Mouse (Mus musculus) midbrain, embryonic 15.5 days (tissue): ENCODE measurements around the gene Eif4e3. TPM values are rescaled to one million over a fixed set of nuclear protein-coding genes. Genes with fewer than 3 reads are reported as not detected.

ENCODE experiments used
- ATAC-seq: fragments of 200-750 bp; cut with Nextera tagmentation; replicated peaks from 2 replicates; pipeline ENCODE4 v1.8.0; 2017; ENCODE audit warnings: moderate TSS enrichment
- H3K27ac ChIP-seq: fragments of 300-500 bp; sonication (generic); 2 replicates; pipeline ENCODE4 v1.5.1; 2015; ENCODE audit warnings: mild to moderate bottlenecking, inconsistent platforms
- H3K27me3 ChIP-seq: fragments of 300-500 bp; sonication (generic); replicated peaks from 2 replicates; pipeline ENCODE4 v1.6.1; 2015; ENCODE audit warnings: inconsistent platforms
- H3K36me3 ChIP-seq: fragments of 300-500 bp; sonication (generic); replicated peaks from 2 replicates; pipeline ENCODE4 v1.6.1; 2015; ENCODE audit warnings: inconsistent platforms
- H3K4me1 ChIP-seq: fragments of 300-500 bp; sonication (generic); 2 replicates; pipeline ENCODE4 v1.6.1; 2015; ENCODE audit warnings: inconsistent platforms
- H3K4me2 ChIP-seq: fragments of 300-500 bp; sonication (generic); 2 replicates; pipeline ENCODE4 v1.6.1; 2015; ENCODE audit warnings: inconsistent platforms, mild to moderate bottlenecking, moderate library complexity
- H3K4me3 ChIP-seq: fragments of 300-500 bp; sonication (generic); 2 replicates; pipeline ENCODE4 v1.5.1; 2015; ENCODE audit warnings: mild to moderate bottlenecking, inconsistent platforms
- H3K9ac ChIP-seq: fragments of 300-500 bp; sonication (generic); 2 replicates; pipeline ENCODE4 v1.6.1; 2015; ENCODE audit warnings: mild to moderate bottlenecking, inconsistent platforms
- H3K9me3 ChIP-seq: fragments of 300-500 bp; sonication (generic); 2 replicates; pipeline ENCODE4 v1.6.1; 2016; ENCODE audit warnings: inconsistent platforms
- WGBS: fragments of 180-500 bp; shearing (Covaris S2); methylation state at CpG from one replicate; pipeline ENCODE4 v1.1.7; 2015; ENCODE audit warnings: mixed read lengths; 5-methylcytosine and 5-hydroxymethylcytosine counted together
- polyA plus RNA-seq: library from polyadenylated mRNA; unstranded; fragments of >200 nt; fragmentation: Nextera tagmentation; extraction: Ambion mirVana; gene quantifications from 2 replicates; pipeline ENCODE4 v1.2.1, GENCODE M21; 2015

The Eif4e3 gene
- polyA plus RNA-seq, 1 experiment from 2014 or later: 8.6 TPM

DNA sequence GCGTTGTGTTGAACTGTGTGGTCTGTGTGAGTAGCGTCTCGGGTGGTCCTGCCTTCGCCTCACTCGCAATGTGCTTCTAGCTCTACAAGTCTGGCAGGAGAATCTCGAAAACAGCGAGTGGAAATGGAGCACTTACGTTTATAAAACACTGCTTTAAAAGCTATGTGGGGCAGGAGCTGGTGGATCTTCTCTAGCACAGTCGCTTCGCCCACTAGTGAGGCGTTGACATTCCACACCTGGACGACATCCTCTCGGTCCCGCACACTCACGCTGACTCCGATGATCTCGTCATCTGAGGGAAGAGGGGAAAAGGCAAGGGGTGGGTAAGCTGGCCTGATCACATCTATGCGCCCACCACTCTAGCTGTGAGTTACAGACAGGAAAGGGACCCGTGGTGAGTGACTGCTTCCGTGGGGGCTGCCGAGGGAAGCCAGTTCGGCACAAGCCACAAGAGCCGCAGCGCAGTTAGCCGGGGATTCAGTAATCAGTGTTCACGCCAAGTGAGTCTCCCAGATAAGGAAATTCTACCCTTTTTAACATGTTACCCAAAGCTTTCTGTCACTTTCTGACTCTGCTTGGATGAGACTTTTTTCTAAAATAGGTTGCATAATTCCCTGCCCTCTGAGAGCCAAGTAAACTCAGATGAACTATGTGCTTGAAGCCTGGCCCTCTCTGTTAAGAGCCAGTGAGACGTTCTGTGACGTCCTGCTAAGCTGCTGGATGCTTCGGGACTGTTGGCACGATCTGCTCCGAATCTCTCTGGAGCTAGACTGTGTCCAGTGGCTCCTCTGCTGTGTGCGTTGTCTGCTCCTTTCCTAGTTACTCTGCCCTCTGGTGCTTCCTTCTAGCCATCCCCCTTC, 34.2 kb downstream of the Eif4e3 start:
- Histone ChIP-seq H3K27me3 (no peaks in the 10 kb centered on the region), H3K4me1 (peaks cover 16% of the 10 kb centered on the region), H3K4me3 (no peak overlapping the region), H3K36me3 (no peaks in the 10 kb centered on the region), H3K9me3 (no peaks in the 10 kb centered on the region), H3K4me2 (no peak overlapping the region), H3K9ac (no peak overlapping the region), H3K27ac (no peak overlapping the region)
- WGBS: 90% methylated on average over 32 of the region's 32 CpGs
- ATAC-seq: no peak

DNA sequence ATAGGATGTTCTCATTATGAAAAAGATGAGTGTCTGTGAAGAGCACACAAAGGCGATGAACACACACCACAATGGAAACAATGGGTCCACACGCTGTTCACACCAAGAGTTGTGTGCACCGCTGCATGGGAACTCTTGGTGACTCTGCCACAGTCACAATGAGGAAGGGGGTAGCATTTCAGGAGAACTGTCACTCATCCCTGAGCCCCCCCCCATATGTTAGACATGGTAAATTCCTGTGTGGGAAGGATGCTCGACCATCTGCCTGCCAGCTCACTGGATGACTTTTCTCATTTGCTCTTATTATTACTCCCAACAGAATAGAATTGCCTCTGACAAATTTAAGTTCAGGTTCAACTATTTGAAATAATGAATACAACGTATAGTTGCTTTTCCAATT, 34.9 kb downstream of the Eif4e3 start:
- ATAC-seq: no peak
- 79% methylated on average over 5 of the region's 5 CpGs for WGBS
- H3K4me2 ChIP-seq: no peak overlapping the region
- peaks cover 10% of the 10 kb centered on the region for H3K4me1 ChIP-seq
- H3K27ac ChIP-seq: no peak overlapping the region
- H3K4me3 ChIP-seq: no peak overlapping the region
- no peaks in the 10 kb centered on the region for H3K9me3 ChIP-seq
- no peaks in the 10 kb centered on the region for H3K27me3 ChIP-seq
- no peak overlapping the region for H3K9ac ChIP-seq
- no peaks in the 10 kb centered on the region for H3K36me3 ChIP-seq

DNA sequence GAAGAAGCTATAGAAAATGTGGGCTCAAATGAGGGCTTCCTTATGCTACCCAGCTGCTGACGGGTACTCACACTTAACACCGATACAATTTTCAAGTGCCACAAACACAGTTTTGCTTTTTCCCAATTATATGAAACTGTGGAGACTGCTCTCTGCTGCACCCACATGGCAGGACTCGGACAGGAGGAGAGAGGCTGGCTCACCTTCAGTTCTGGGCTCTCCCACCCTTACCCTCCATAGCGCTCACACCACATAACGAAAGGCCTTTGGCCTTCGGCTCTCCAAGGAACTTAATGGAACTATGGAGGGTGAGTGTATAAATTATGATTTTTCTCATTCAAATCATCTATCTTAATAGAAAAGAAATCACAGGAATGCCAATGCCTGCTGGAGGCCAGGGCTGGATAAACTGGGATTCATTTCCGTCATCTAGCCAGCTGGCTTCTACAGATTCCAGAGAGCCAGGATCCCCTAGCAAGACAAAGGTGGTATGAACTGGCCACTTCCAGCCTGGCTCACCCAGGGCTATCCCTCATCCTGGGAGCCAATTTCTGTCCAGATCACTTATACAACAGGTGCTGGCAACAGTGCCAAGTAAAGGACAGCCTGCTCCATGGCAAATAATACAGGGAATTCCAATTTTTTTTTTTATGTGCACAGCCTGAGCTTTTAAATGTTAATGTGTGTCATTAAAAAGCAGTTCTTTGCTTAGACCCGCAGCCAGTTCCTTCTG, 36.7 kb downstream of the Eif4e3 start:
- Histone ChIP-seq H3K27ac (no peak overlapping the region), H3K27me3 (no peaks in the 10 kb centered on the region), H3K4me2 (no peak overlapping the region), H3K4me3 (no peak overlapping the region), H3K36me3 (no peaks in the 10 kb centered on the region), H3K9me3 (no peaks in the 10 kb centered on the region), H3K4me1 (0 out of 2 replicates have a peak, but pooled peaks cover 4% of the 10 kb centered on the region), H3K9ac (no peak overlapping the region)
- ATAC-seq: no peak
- WGBS: 70% methylated on average over 8 of the region's 8 CpGs

DNA sequence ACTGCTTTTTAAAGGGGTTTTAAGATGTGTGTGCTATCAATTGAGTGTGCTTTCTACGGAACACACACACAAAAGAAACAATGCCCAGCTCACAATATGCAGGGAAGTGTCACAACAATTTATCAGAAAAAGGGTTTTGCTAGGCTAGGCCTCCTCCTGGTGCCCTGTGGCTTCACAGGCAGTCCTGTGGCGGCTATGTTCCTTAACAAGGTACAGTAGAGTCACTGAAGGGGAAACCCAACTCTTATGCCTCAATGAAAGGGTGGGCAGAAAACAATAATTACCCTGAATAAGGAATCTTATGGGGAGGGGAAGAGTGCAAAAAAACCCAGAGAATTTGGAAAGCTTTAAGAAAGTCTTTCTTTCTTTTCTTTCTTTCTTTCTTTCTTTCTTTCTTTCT, 40.2 kb downstream of the Eif4e3 start:
- 51% methylated on average over 2 of the region's 2 CpGs for WGBS
- Histone ChIP-seq H3K27me3 (no peaks in the 10 kb centered on the region), H3K36me3 (no peaks in the 10 kb centered on the region), H3K4me3 (no peak overlapping the region), H3K27ac (no peak overlapping the region), H3K4me2 (no peak overlapping the region), H3K9ac (no peak overlapping the region), H3K4me1 (peaks cover 6% of the 10 kb centered on the region; the same call in 1 of the 2 replicates), H3K9me3 (no peaks in the 10 kb centered on the region)
- no peak for ATAC-seq

DNA sequence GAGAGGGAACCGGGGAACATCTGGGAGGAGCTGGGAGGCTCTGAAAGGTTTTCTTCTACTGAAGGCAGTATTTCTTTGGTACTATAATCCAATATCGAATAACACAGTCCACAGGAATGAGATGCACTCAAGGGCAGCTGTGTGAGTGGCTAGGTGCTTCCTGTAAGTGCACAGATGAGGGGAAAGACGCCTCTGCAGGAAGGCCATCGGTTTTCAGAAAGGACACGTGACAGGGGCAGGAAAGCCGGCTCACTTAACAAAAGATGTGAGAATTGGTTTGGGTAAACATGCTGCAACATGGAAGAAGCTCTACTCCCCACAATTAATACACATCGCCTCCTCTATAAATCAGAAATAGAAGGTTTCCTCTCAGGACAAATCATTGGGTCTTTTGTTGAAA, 40.8 kb downstream of the Eif4e3 start:
- WGBS: 23% methylated on average over 7 of the region's 7 CpGs
- ATAC-seq: no peak
- Histone ChIP-seq H3K27ac (no peak overlapping the region), H3K4me3 (no peak overlapping the region), H3K27me3 (no peaks in the 10 kb centered on the region), H3K9me3 (no peaks in the 10 kb centered on the region), H3K4me2 (no peak overlapping the region), H3K9ac (no peak overlapping the region), H3K36me3 (no peaks in the 10 kb centered on the region), H3K4me1 (peaks cover 6% of the 10 kb centered on the region; the same call in 1 of the 2 replicates)

DNA sequence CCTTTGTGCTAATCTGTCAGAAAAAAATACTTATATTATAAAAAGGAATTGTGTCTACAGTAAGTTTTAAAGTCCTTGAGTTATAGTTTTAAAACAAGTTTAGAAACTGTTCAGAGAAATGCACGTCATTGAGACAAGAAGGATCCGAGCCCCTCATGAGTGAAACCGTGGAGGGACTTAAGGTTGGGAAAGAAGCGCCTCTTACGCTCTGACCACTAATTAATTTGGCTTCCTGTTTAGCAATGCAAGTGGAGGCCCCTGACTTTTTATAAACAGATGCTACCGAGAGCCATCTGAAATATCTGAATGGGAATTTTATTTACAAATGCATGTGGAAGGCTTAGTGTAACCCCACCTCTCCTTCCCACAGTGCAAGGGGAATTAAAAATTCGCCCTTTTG, 41.3 kb downstream of the Eif4e3 start:
- Histone ChIP-seq H3K27me3 (no peaks in the 10 kb centered on the region), H3K9ac (no peak overlapping the region), H3K4me1 (peaks cover 6% of the 10 kb centered on the region; the same call in 1 of the 2 replicates), H3K4me2 (no peak overlapping the region), H3K9me3 (no peaks in the 10 kb centered on the region), H3K27ac (no peak overlapping the region), H3K36me3 (no peaks in the 10 kb centered on the region), H3K4me3 (no peak overlapping the region)
- no peak for ATAC-seq
- 33% methylated on average over 7 of the region's 7 CpGs for WGBS

DNA sequence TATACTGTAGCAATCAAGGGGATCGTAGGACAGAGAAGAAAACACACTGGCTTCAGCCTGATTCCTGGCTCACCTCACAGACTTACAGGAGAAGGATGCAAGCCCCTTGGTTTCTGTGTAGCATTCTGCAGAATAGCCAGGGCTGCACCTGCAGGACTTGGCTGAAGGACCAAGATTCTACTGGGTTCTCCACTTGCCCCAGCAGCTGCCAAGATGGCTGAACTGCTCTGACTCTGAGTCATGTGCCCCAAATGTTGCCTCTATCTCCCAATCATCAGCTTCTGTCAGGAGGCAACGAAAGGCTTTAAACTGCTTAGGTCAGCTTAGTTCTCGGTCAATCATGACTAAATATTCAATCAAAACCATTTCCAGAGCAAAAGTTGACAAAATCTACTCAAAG, 42.0 kb downstream of the Eif4e3 start:
- Histone ChIP-seq H3K4me3 (no peak overlapping the region), H3K27me3 (no peaks in the 10 kb centered on the region), H3K4me2 (no peak overlapping the region), H3K9ac (no peak overlapping the region), H3K36me3 (no peaks in the 10 kb centered on the region), H3K27ac (no peak overlapping the region), H3K4me1 (peaks cover 6% of the 10 kb centered on the region; the same call in 1 of the 2 replicates), H3K9me3 (no peaks in the 10 kb centered on the region)
- no peak for ATAC-seq
- WGBS: 79% methylated on average over 3 of the region's 3 CpGs

DNA sequence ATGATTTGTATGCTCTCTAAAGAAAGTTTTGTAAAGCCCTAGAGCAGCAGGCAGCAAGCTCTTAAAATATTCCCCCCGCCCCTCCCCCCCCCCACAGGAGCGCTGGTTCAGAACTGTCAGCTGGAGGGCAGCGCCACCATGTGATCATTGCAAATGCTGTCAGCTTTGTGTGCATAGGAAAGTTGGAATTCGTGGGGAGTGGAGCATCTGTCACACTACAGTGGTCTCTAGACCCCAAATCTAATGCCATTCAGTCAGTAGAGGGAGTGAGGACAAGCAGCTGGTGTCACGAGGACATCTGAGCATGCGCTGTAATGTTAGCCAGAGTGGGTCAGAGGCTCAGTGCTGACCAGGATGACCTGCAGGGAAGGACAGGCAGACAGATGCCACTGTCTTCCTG, 42.9 kb downstream of the Eif4e3 start:
- Histone ChIP-seq H3K27ac (no peak overlapping the region), H3K27me3 (no peaks in the 10 kb centered on the region), H3K36me3 (no peaks in the 10 kb centered on the region), H3K4me2 (no peak overlapping the region), H3K4me1 (peaks cover 6% of the 10 kb centered on the region; the same call in 1 of the 2 replicates), H3K9ac (no peak overlapping the region), H3K4me3 (no peak overlapping the region), H3K9me3 (no peaks in the 10 kb centered on the region)
- 8% methylated on average over 6 of the region's 6 CpGs for WGBS
- ATAC-seq: no peak

DNA sequence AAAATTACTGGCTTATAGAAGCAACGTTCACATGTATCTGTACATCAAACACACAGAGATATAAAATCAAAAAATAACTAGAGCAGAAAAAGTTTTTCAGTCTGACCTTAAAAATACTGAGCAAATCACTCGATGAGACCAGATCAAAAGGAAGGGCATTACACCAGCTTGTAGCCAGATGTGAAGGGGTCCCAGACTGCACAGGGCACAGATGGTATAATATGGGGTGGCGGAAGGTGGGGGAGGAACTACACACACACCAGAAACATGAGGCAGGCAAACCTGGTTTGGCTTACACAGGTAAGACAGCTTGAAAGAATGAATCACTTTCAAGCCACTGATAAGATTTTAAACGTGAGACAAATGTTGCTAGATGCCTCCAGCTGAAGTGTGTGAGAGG, 45.4 kb downstream of the Eif4e3 start:
- Histone ChIP-seq H3K27ac (no peak overlapping the region), H3K27me3 (no peaks in the 10 kb centered on the region), H3K4me1 (peaks cover 6% of the 10 kb centered on the region; the same call in 1 of the 2 replicates), H3K36me3 (no peaks in the 10 kb centered on the region), H3K4me3 (no peak overlapping the region), H3K4me2 (no peak overlapping the region), H3K9ac (no peak overlapping the region), H3K9me3 (no peaks in the 10 kb centered on the region)
- ATAC-seq: no peak
- WGBS: 75% methylated on average over 4 of the region's 4 CpGs

DNA sequence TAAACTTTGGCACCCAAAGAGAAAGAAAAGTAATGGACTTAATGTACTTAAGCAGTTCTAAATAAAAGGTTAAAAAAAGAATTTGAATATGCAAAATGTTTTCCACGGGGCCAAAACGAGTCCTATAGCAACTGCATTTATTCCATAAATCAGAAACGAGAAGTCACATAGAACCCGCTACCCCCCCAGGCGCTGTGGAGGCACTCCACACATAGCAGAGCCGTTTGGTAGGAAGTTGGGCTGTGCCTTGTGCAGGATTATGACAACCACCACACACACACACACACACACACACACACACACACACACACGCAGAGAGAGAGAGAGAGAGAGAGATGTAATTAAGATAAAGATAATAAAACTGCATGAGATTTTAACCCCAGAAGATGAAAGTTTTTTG, 46.1 kb downstream of the Eif4e3 start:
- no peaks in the 10 kb centered on the region for H3K27me3 ChIP-seq
- no peak overlapping the region for H3K9ac ChIP-seq
- no peaks in the 10 kb centered on the region for H3K36me3 ChIP-seq
- no peaks in the 10 kb centered on the region for H3K9me3 ChIP-seq
- ATAC-seq: no peak
- WGBS: 76% methylated on average over 7 of the region's 7 CpGs
- no peak overlapping the region for H3K27ac ChIP-seq
- H3K4me1 ChIP-seq: peaks cover 5% of the 10 kb centered on the region
- no peak overlapping the region for H3K4me3 ChIP-seq
- no peak overlapping the region for H3K4me2 ChIP-seq

DNA sequence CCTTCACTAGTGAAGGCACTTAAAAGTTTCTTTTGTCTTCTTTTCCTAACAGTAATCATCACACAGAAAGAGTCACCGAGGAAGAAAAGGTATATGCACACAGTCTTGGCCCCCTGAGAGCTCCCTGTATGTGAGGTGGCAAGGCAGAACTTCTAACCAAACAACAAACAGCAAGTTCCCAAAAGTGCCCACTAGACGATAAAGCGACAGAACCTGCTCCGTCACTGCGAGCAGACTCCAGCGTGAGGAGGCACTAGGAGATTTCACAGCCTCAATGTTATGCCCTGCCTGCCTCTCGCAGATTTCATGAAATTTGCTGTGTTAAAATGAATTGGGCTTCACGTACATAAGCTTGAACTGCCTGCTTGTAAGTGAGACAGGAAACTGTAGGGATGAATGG, 46.6 kb downstream of the Eif4e3 start:
- 76% methylated on average over 8 of the region's 8 CpGs for WGBS
- Histone ChIP-seq H3K27me3 (no peaks in the 10 kb centered on the region), H3K36me3 (no peaks in the 10 kb centered on the region), H3K27ac (no peak overlapping the region), H3K4me1 (peaks cover 9% of the 10 kb centered on the region), H3K4me2 (no peak overlapping the region), H3K4me3 (no peak overlapping the region), H3K9ac (no peak overlapping the region), H3K9me3 (no peaks in the 10 kb centered on the region)
- ATAC-seq: no peak

DNA sequence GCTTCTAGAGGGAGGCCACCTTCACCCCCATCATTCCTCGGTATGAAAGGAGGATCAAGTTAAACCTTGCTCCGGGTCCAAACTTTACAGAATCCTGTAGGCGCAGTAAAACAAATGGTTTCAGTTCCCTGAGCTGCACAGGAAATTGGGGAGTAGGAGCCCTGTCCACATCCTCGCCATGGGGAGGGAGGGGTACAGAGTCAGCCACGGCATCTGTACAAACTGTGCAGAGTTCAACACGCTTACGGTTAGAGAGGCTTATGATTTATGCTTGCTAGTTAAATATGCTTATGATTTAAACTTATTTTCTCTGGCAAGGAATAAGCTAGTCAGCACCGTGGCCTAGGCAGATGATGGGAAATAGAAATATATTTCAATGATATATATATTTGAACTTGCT, 47.1 kb downstream of the Eif4e3 start:
- Histone ChIP-seq H3K9me3 (no peaks in the 10 kb centered on the region), H3K36me3 (no peaks in the 10 kb centered on the region), H3K9ac (no peak overlapping the region), H3K4me2 (no peak overlapping the region), H3K27me3 (0 out of 2 replicates have a peak, but pooled peaks cover 2% of the 10 kb centered on the region), H3K4me1 (peaks cover 14% of the 10 kb centered on the region), H3K27ac (no peak overlapping the region), H3K4me3 (no peak overlapping the region)
- WGBS: 85% methylated on average over 8 of the region's 8 CpGs
- ATAC-seq: no peak
